Mouse (Mus musculus) C2C12 (cell line): Measurements from ENCODE around the gene Tmem41b. TPM values are rescaled to one million over a fixed set of nuclear protein-coding genes. Genes with fewer than 3 reads are reported as not detected.

Source experiments
- H3K27me3 ChIP-seq: one replicate; pipeline ENCODE4 v1.6.1; 2011; ENCODE audit not compliant: control insufficient read depth, insufficient read depth, insufficient read length
- H3K36me3 ChIP-seq: one replicate; pipeline ENCODE4 v1.6.1; 2011; ENCODE audit not compliant: control insufficient read depth, insufficient read depth
- H3K4me3 ChIP-seq: one replicate; pipeline ENCODE4 v1.5.1; 2011; ENCODE audit warnings: mild to moderate bottlenecking, control low read depth; ENCODE audit not compliant: poor library complexity, insufficient read depth, severe bottlenecking
- H3K79me2 ChIP-seq: one replicate; pipeline ENCODE4 v1.6.1; 2011; ENCODE audit not compliant: control insufficient read depth, insufficient read depth
- H3K79me3 ChIP-seq: one replicate; pipeline ENCODE4 v1.6.1; 2011; ENCODE audit warnings: low read depth, control low read depth
- H3ac ChIP-seq: one replicate; pipeline ENCODE3; 2011; ENCODE audit warnings: low read depth; ENCODE audit not compliant: control insufficient read depth, insufficient read length
- CEBPB ChIP-seq: IDR thresholded peaks from one replicate; pipeline ENCODE4 v1.6.1; 2011; ENCODE audit warnings: low read depth, mild to moderate bottlenecking, control low read depth, moderate library complexity
- CTCF ChIP-seq: IDR thresholded peaks from one replicate; pipeline ENCODE4 v1.5.1; 2011; ENCODE audit not compliant: control insufficient read depth, insufficient read depth, insufficient read length
- FOSL1 ChIP-seq: IDR thresholded peaks from one replicate; pipeline ENCODE4 v1.8.0; 2011; ENCODE audit warnings: mild to moderate bottlenecking, low read length; ENCODE audit not compliant: poor library complexity, insufficient read depth, severe bottlenecking
- MAX ChIP-seq: IDR thresholded peaks from one replicate; pipeline ENCODE4 v1.6.1; 2011; ENCODE audit warnings: mild to moderate bottlenecking, control low read depth
- MYOD1 ChIP-seq: IDR thresholded peaks from one replicate; pipeline ENCODE4 v1.6.1; 2011; ENCODE audit warnings: low read depth; ENCODE audit not compliant: control insufficient read depth, insufficient read length
- MYOG ChIP-seq: IDR thresholded peaks from one replicate; pipeline ENCODE4 v1.6.1; 2011; ENCODE audit not compliant: control insufficient read depth, insufficient read length; ENCODE audit errors: extremely low read depth
- USF1 ChIP-seq: IDR thresholded peaks from one replicate; pipeline ENCODE4 v1.6.1; 2011; ENCODE audit warnings: low read depth, mild to moderate bottlenecking, control low read depth, moderate library complexity
- polyA plus RNA-seq: library from polyadenylated mRNA; unstranded; fragments of >200 nt; fragmentation: generic; extraction: Trizol; gene quantifications from one replicate; pipeline ENCODE4 v1.2.1, GENCODE M21; 2012; ENCODE audit warnings: missing spikeins

Gene Tmem41b
- polyA plus RNA-seq, 1 experiment, result 40.5 TPM

DNA sequence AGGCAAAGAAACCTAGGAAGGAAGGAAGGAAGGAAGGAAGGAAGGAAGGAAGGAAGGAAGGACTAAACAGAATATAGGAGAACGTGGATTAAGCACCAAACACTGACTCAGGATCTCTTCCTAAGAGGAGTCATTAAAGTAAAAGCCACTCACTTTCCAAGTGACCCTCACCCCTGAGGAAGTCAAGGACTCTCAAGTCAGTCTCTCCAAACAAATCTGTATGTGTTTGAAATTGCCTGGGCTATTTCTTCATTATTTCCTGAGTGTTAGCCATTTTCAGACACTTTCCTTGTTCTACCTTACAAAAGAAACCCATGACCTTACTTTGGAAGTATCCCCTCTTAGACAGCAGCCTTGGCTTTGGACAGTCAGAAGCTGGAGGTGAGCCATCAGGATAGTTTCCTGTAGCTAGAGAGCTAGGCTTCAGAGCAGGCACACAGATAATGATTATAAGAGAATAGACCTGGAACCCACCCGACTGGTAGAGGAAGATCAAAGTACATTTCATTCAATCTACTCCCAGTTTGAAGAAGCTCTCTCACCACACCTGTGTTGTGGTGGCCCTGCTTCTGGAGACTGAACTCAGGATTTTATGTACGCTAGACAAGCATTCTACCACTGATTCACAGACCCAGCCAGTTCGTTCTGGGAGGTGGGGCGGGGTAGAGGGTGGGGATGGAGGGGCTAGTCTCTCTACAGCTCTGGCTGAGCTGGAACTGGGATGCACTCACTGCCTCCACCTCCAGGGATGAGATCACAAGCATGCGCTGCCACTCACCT lies 31.9 kb downstream of the Tmem41b start:
- Histone ChIP-seq H3K27me3 (no peaks in the 10 kb centered on the region), H3K79me3 (peaks cover 78% of the 10 kb centered on the region), H3K36me3 (no peaks in the 10 kb centered on the region), H3ac (no peak overlapping the region), H3K4me3 (no peak overlapping the region), H3K79me2 (peaks cover 100% of the 10 kb centered on the region)
- TF ChIP-seq MYOG, result no peak
- TF ChIP-seq MAX, result no peak
- no peak for TF ChIP-seq MYOD1
- no peak for TF ChIP-seq USF1
- no peak for TF ChIP-seq CEBPB
- TF ChIP-seq CTCF, result no peak
- no peak for TF ChIP-seq FOSL1

DNA sequence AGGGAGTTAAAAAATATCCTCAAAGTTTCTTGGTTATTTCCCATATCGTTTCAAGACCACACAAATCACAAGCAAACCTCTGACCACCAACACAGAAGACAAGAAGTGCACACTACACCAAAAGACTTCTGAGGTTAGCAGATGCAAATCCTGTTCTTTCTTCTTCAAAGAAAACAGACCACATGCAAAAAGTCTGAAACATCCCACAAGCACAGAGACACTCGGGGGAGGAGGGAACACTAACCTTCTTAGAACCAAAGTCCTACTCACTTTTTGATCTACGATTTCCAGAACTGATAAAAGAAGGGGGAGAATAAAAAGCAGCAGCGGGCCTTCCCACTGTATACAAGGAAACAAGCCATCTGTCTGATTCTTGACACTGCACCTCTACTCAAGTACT lies 35.4 kb downstream of the Tmem41b start:
- Histone ChIP-seq H3ac (no peak overlapping the region), H3K27me3 (no peaks in the 10 kb centered on the region), H3K79me2 (peaks cover 100% of the 10 kb centered on the region), H3K36me3 (no peaks in the 10 kb centered on the region), H3K4me3 (no peak overlapping the region), H3K79me3 (peaks cover 76% of the 10 kb centered on the region)
- TF ChIP-seq MYOG, result no peak
- TF ChIP-seq MAX, result no peak
- no peak for TF ChIP-seq FOSL1
- no peak for TF ChIP-seq USF1
- no peak for TF ChIP-seq CTCF
- TF ChIP-seq CEBPB, result no peak
- TF ChIP-seq MYOD1, result no peak

DNA sequence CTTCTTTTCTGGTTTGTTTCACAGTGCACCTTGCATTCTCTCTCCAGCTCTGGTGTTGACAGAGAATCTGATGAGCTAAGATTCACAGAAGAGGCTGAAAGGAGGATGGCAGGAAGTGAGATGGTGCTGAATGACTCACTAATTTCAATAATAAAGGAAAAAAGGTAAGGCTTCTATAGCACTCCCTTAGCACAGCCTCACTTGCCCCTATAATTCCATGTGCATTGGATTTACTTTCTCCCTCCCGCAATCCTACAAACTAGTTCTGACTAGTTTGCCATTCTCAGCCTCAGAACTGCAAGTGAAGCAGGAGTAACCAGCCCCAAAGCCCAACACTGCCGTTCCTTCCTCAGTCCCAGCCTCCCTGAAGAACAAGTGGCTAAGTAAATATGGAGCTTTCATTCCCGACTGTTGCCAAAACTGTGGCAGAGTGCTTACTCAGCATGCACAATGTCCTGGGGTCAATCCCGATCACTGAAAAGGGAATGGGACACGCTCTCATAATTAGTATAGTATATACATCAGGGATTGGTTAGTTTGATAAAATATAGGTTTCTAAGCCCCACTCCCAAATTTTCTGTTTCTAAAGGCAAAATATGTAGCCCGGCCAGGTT lies 42.2 kb downstream of the Tmem41b start:
- H3ac ChIP-seq, result no peak overlapping the region
- H3K27me3 ChIP-seq, result no peaks in the 10 kb centered on the region
- peaks cover 58% of the 10 kb centered on the region for H3K79me3 ChIP-seq
- no peak overlapping the region for H3K4me3 ChIP-seq
- TF ChIP-seq CEBPB (no peak), FOSL1 (no peak), MYOG (no peak), MYOD1 (no peak), USF1 (no peak), MAX (no peak), CTCF (no peak)
- peaks cover 96% of the 10 kb centered on the region for H3K79me2 ChIP-seq
- no peaks in the 10 kb centered on the region for H3K36me3 ChIP-seq

DNA sequence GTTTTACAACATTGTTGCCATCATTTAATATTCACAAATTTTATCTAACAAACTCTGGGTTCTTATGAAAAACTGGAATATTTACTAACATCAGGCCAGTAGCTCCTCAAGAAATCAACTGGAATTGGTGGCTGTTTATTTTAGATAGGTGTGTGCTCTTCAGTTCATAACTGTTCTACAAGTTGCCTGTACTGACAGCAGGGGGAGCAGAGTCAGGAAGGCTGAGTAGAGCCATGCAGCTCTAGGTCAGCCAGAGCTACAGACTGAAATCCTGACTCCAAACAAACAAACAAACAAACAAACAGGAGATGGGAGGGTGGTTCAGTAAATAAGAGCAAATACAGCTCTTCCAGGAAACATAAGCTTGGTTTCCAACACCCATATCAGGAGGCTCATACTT lies 57.1 kb downstream of the Tmem41b start:
- no peaks in the 10 kb centered on the region for H3K79me2 ChIP-seq
- H3K79me3 ChIP-seq, result no peaks in the 10 kb centered on the region
- H3ac ChIP-seq, result no peak overlapping the region
- no peaks in the 10 kb centered on the region for H3K27me3 ChIP-seq
- peaks cover 31% of the 10 kb centered on the region for H3K36me3 ChIP-seq
- TF ChIP-seq CTCF (no peak), MYOG (no peak), MYOD1 (no peak), FOSL1 (no peak), CEBPB (no peak), MAX (no peak), USF1 (no peak)
- H3K4me3 ChIP-seq, result no peak overlapping the region

DNA sequence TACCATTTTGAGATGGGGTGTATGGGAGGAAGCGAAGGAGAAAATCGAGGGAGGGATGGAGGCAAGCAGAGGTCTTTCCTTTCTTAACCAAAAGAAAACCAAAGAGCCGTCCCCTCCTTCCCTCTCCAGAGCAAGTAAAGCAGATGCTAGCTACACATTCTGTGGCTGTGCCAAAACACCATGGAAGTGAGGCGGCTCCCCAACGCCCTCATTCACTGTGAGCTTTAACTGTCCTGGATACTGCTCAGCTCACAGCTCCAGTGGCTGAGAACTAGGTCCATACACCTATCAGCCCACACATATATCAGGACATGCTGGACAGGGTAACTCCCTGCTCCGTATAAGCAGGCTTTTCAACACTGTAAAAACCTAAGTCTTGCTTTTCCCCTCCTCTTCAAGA lies 58.4 kb downstream of the Tmem41b start:
- Histone ChIP-seq H3K79me3 (no peaks in the 10 kb centered on the region), H3K4me3 (no peak overlapping the region), H3ac (no peak overlapping the region), H3K36me3 (peaks cover 21% of the 10 kb centered on the region), H3K27me3 (no peaks in the 10 kb centered on the region), H3K79me2 (no peaks in the 10 kb centered on the region)
- TF ChIP-seq USF1 (no peak), FOSL1 (no peak), MAX (no peak), CTCF (no peak), MYOD1 (no peak), CEBPB (no peak)
